Mouse (Mus musculus): Measurements from ENCODE around the gene Slc39a5. TPM values are rescaled to one million over a fixed set of nuclear protein-coding genes. Genes with fewer than 3 reads are reported as not detected.

Slc39a5 gene
- polyA plus RNA-seq, 1 experiment from 2014 or later, result not detected

DNA sequence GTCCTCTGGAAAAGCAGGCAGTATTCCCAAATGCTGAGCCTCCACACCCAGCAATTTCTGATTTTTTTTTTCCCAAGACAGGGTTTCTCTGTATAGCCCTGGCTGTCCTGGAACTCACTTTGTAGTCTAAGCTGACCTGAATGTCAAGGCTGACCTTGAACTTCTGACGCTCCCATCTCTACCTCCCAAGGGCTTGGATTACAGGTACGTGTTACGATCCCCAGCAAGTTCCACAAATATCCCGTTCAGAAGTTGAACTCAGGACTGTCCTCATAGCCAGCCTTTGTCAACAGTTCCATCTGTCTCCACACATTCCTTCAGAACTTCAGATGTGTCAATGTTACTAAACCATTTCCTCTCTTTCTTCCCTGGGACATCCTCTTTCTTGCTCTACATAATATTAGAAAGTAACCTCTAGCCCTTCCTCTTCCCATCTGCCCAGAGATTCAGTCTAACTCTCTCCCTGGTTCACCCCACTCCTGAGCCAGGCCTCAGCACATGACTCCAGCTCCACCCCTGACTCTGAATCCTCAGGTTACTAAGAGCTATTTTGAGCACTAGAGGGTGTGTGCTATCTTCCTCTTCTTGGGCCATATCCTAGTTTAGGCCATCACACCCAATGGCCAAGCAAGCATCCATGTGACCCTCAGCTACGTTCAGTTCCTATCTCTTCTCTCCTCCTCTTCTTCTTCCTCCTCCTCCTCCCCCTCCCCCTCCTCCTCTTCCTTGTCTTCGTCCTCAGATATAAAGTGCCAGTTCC, 27.9 kb downstream of the Slc39a5 start:
- DNase-seq (ENCODE audit: low spot score) (no peak), ATAC-seq (ENCODE audit: low FRiP score) (no peak)
- Histone ChIP-seq H3K4me2 (replicated peaks) (no peak overlapping the region), H3K4me3 (replicated peaks; ENCODE audit: low read length) (no peak overlapping the region), H3K9ac (no peak overlapping the region), H3K4me1 (replicated peaks; ENCODE audit: control insufficient read depth, insufficient read depth, low read length) (peaks cover 18% of the 10 kb centered on the region), H3K9me3 (ENCODE audit: control insufficient read depth, low read length) (no peaks in the 10 kb centered on the region), H3K36me3 (replicated peaks; ENCODE audit: control insufficient read depth, insufficient read depth) (peaks cover under 1% of the 10 kb centered on the region; the same call in 1 of the 2 replicates), H3K27ac (no peak overlapping the region), H3K27me3 (ENCODE audit: control insufficient read depth, insufficient read depth, low read length) (no peaks in the 10 kb centered on the region)
- WGBS, result 85% methylated on average over 6 of the region's 6 CpGs

DNA sequence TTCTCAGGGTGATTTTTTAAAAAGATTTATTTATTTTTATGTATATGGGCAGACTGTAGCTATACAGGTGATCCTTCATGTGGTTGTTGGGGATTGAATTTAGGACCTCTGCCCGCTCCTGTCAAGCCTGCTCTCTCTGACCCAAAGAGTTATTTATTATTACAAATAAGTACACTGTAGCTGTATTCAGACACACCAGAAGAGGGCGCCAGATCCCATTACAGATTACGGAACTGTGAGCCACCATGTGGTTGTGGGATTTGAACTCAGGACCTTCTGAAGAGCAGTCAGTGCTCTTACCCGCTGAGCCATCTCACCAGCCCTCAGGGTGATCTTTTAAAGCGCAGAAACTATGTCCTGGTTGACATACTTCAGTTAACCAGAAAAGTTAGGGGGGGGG, 28.9 kb downstream of the Slc39a5 start:
- Histone ChIP-seq H3K4me3 (replicated peaks; ENCODE audit: low read length) (no peak overlapping the region), H3K9me3 (ENCODE audit: control insufficient read depth, low read length) (no peaks in the 10 kb centered on the region), H3K9ac (no peak overlapping the region), H3K27me3 (ENCODE audit: control insufficient read depth, insufficient read depth, low read length) (no peaks in the 10 kb centered on the region), H3K4me2 (replicated peaks) (no peak overlapping the region), H3K27ac (no peak overlapping the region), H3K36me3 (replicated peaks; ENCODE audit: control insufficient read depth, insufficient read depth) (no peaks in the 10 kb centered on the region), H3K4me1 (replicated peaks; ENCODE audit: control insufficient read depth, insufficient read depth, low read length) (peaks cover 22% of the 10 kb centered on the region)
- no peak for ATAC-seq (ENCODE audit: low FRiP score)
- no peak for DNase-seq (ENCODE audit: low spot score)
- 82% methylated on average over 5 of the region's 5 CpGs for WGBS

DNA sequence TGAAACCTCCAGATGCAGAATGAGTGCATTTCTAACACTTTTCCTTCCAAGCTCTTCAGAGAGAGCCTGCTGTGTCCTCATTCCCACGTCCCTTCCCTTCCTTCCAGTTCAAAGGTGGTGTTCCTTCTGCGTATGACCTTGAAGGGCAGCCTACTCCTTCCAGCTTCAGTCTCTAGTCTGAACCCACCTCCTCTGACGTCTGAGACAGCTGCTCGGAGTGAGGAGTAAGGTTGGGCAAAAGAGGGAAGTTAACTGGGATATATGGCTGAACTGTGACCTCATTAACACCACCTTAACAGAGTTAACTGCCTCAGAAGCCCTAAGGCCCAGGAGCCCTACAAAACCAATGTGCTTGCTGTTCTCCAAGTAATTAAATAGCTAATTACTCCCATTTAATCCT, 30.4 kb downstream of the Slc39a5 start:
- peaks cover 15% of the 10 kb centered on the region for H3K4me1 ChIP-seq (replicated peaks; ENCODE audit: control insufficient read depth, insufficient read depth, low read length)
- no peak overlapping the region for H3K4me2 ChIP-seq (replicated peaks)
- 62% methylated on average over 4 of the region's 4 CpGs for whole genome bisulfite sequencing
- ATAC-seq (ENCODE audit: low FRiP score) (no peak), DNase-seq (ENCODE audit: low spot score) (no peak)
- no peak overlapping the region for H3K4me3 ChIP-seq (replicated peaks; ENCODE audit: low read length)
- H3K27me3 ChIP-seq (ENCODE audit: control insufficient read depth, insufficient read depth, low read length), result no peaks in the 10 kb centered on the region
- no peak overlapping the region for H3K27ac ChIP-seq
- H3K9me3 ChIP-seq (ENCODE audit: control insufficient read depth, low read length), result no peaks in the 10 kb centered on the region
- H3K9ac ChIP-seq, result no peak overlapping the region
- 0 out of 2 replicates have a peak, but pooled peaks cover 4% of the 10 kb centered on the region for H3K36me3 ChIP-seq (replicated peaks; ENCODE audit: control insufficient read depth, insufficient read depth)

DNA sequence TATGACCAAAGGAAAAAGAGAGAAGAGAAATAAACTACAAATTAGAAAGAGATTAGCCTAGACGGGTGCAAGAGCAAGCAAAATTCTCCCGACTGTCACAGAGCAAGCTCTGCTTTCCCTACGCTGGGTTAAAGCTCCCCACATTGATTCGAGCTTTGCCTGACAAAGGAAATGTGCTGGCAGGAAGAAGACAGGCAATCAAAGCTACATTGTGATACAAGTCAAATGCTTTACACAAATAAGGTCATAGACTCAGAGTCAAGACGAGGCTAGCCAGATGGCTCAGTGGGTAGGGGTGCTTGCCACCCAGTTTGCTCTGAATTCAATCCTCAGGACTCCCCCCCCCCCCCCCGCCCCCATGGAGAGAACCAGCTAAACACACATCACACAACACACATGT, 31.0 kb downstream of the Slc39a5 start:
- H3K4me3 ChIP-seq (replicated peaks; ENCODE audit: low read length), result no peak overlapping the region
- H3K9ac ChIP-seq, result no peak overlapping the region
- peaks cover 8% of the 10 kb centered on the region; the same call in 1 of the 2 replicates for H3K36me3 ChIP-seq (replicated peaks; ENCODE audit: control insufficient read depth, insufficient read depth)
- ATAC-seq (ENCODE audit: low FRiP score), result no peak
- 57% methylated on average over 5 of the region's 6 CpGs for WGBS
- H3K4me2 ChIP-seq (replicated peaks), result no peak overlapping the region
- no peak overlapping the region; the same call in 1 of the 2 replicates for H3K27ac ChIP-seq
- H3K27me3 ChIP-seq (ENCODE audit: control insufficient read depth, insufficient read depth, low read length), result no peaks in the 10 kb centered on the region
- peaks cover 15% of the 10 kb centered on the region for H3K4me1 ChIP-seq (replicated peaks; ENCODE audit: control insufficient read depth, insufficient read depth, low read length)
- no peaks in the 10 kb centered on the region for H3K9me3 ChIP-seq (ENCODE audit: control insufficient read depth, low read length)
- DNase-seq (ENCODE audit: low spot score), result no peak

DNA sequence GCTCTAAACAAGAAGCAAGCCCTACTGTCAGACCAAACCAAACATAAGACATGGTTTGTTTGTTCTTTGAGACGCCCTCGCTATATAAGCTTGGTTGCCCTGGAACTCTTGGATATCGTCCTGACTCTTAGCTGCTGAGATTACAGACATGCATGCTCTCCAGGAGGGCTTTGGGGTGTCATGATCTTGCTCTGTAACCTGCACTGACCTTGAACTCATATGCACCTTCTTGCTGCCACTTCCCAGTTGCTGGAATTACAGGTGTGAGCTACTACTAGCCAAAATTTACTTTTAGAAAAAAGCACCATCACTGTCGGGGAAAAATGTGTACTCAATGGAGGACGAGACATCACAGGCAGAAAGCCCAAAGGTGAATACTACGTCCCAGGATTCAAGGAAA, 31.4 kb downstream of the Slc39a5 start:
- no peaks in the 10 kb centered on the region for H3K27me3 ChIP-seq (ENCODE audit: control insufficient read depth, insufficient read depth, low read length)
- peak overlapping the region; percentile 61 for H3K4me2 ChIP-seq (replicated peaks)
- peak overlapping the region; percentile 68 for H3K4me3 ChIP-seq (replicated peaks; ENCODE audit: low read length)
- DNase-seq (ENCODE audit: low spot score) (no peak), ATAC-seq (ENCODE audit: low FRiP score) (no peak)
- peak overlapping the region; percentile 96 for H3K27ac ChIP-seq
- peaks cover 12% of the 10 kb centered on the region; the same call in 1 of the 2 replicates for H3K36me3 ChIP-seq (replicated peaks; ENCODE audit: control insufficient read depth, insufficient read depth)
- H3K9ac ChIP-seq, result peak overlapping the region; percentile 76
- no peaks in the 10 kb centered on the region for H3K9me3 ChIP-seq (ENCODE audit: control insufficient read depth, low read length)
- 80% methylated on average over 6 of the region's 6 CpGs for WGBS
- peaks cover 15% of the 10 kb centered on the region for H3K4me1 ChIP-seq (replicated peaks; ENCODE audit: control insufficient read depth, insufficient read depth, low read length)

DNA sequence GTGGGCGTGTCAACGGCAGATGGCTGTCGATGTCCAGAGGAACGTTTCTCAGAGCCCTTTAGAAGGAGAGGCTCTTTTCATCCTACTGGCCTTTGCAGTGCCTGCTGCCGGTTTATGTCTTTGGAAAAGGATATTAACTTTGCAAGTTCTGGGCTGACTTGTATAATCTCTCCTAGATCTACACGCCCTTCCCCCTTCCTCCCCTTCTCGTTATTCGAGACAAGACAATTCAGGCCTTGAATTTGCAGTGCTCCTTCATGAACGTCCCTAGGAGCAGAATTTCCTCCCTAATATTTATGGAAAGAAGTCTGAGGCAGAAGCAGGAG, 31.8 kb downstream of the Slc39a5 start:
- Histone ChIP-seq H3K4me1 (replicated peaks; ENCODE audit: control insufficient read depth, insufficient read depth, low read length) (peaks cover 15% of the 10 kb centered on the region), H3K36me3 (replicated peaks; ENCODE audit: control insufficient read depth, insufficient read depth) (peaks cover 17% of the 10 kb centered on the region), H3K9ac (peak overlapping the region; percentile 76), H3K4me3 (replicated peaks; ENCODE audit: low read length) (peak overlapping the region; percentile 68), H3K27ac (peak overlapping the region; percentile 96), H3K27me3 (ENCODE audit: control insufficient read depth, insufficient read depth, low read length) (no peaks in the 10 kb centered on the region), H3K9me3 (ENCODE audit: control insufficient read depth, low read length) (no peaks in the 10 kb centered on the region), H3K4me2 (replicated peaks) (peak overlapping the region; percentile 61)
- whole genome bisulfite sequencing, result 2% methylated on average over 9 of the region's 9 CpGs
- DNase-seq (ENCODE audit: low spot score) (no peak), ATAC-seq (ENCODE audit: low FRiP score) (no peak)

DNA sequence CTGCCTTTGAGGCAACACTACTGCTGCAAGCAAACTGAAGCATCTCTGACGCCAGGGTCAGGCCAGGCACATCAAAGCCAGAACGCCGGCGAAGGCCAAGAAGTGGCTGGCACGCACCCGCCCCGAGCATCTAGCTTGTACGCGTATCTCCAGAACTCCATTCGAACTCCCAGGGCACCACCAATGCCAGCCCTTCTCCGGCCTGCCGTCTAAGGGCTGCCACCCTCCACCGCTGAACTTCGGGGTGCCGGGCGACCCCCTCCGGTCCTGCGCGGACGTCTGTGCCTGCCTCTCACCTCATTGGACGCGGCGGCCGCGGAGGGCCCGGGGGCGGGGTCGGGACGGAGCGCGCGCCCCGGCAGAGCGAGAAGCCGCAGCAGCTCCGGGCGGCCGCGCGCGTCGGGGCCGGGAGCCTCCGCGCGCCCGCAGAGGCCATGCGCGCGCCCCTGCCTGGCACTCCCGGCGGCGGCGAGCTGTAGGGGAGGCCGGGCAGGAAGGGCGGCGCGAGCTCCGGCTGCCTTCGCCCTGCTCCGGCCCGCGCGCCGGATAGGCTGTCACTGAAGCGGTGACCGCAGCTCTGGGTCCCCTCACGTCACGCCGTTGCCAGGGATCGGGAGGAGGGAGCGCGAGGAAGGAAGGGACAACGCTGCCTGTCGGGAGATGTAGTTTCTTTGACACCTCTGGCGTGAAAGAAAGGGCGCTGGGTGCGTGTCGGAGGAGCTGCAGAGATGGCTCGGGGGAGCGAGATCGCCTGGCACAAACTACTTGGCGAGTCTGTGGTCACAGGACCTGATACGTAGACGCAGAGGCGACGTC, 32.4 kb downstream of the Slc39a5 start, which contains the start of gene Coq10a:
Coq10a (minus strand) TSS at position 596 of the 816 bp plus-strand sequence.
- H3K27ac ChIP-seq, result peak within 1 kb of the TSS; percentile 96
- ATAC-seq (ENCODE audit: low FRiP score) (peak; percentile 94), DNase-seq (ENCODE audit: low spot score) (peak; percentile 88)
- no peaks in the 10 kb centered on the region for H3K9me3 ChIP-seq (ENCODE audit: control insufficient read depth, low read length)
- no peaks in the 10 kb centered on the region for H3K27me3 ChIP-seq (ENCODE audit: control insufficient read depth, insufficient read depth, low read length)
- 0% methylated on average over 75 of the region's 87 CpGs for WGBS
- H3K4me1 ChIP-seq (replicated peaks; ENCODE audit: control insufficient read depth, insufficient read depth, low read length), result peaks cover 15% of the 10 kb centered on the region
- peak within 1 kb of the TSS; percentile 61 for H3K4me2 ChIP-seq (replicated peaks)
- H3K36me3 ChIP-seq (replicated peaks; ENCODE audit: control insufficient read depth, insufficient read depth), result peaks cover 21% of the 10 kb centered on the region
- peak within 1 kb of the TSS; percentile 76 for H3K9ac ChIP-seq
- H3K4me3 ChIP-seq (replicated peaks; ENCODE audit: low read length), result peak within 1 kb of the TSS; percentile 68

DNA sequence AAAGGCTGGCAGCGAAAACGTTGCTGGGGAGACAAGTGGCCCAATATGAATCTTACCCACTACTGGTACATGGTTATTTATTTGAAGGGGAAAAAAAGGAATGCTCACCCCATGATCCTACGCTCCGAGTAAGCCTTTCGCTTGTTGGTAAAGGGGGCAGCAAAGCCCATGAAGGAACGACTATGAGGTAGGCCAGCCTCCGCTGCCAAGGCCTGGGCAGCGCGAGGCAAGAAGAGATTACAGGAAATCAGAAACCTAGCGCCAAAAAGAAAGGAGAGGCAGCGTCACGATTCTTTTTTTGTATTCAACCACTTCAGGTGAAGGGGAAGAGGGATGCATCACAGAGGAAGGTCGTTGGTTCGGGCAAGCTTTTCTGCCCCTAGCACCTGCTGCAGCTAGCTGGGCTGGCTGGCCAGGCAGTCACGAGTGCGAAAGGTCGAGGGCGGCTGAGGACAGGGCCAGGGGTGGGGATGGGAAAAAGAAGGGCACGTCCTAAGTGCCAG, 33.1 kb downstream of the Slc39a5 start:
- Histone ChIP-seq H3K36me3 (replicated peaks; ENCODE audit: control insufficient read depth, insufficient read depth) (peaks cover 28% of the 10 kb centered on the region), H3K9me3 (ENCODE audit: control insufficient read depth, low read length) (no peaks in the 10 kb centered on the region), H3K27me3 (ENCODE audit: control insufficient read depth, insufficient read depth, low read length) (no peaks in the 10 kb centered on the region), H3K4me3 (replicated peaks; ENCODE audit: low read length) (peak overlapping the region; percentile 68), H3K27ac (peak overlapping the region; percentile 96), H3K4me2 (replicated peaks) (peak overlapping the region; percentile 61), H3K4me1 (replicated peaks; ENCODE audit: control insufficient read depth, insufficient read depth, low read length) (peaks cover 15% of the 10 kb centered on the region), H3K9ac (peak overlapping the region; percentile 76)
- WGBS, result 16% methylated on average over 19 of the region's 19 CpGs
- DNase-seq (ENCODE audit: low spot score) (peak; percentile 31), ATAC-seq (ENCODE audit: low FRiP score) (no peak)

DNA sequence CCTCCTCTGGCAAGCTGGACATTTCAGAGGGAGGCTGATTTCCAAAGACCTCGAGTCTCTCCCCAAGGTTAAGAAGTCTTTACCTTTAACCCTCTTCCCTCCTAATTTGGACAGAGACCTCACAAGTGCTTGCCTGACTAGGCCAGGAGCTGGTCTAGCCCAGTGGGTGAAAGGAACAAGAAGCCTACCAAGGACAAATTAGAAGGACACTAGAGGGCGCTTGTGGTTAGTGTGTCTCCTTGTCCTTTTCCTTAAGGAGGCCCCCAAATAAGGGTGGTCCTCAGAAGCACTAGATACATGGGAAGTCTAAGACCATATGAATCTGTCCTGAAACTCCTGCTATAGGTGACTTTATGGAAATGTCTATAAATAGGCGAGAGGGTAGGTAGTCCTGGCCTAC, 38.5 kb downstream of the Slc39a5 start:
- Histone ChIP-seq H3K27me3 (ENCODE audit: control insufficient read depth, insufficient read depth, low read length) (no peaks in the 10 kb centered on the region), H3K9ac (no peak overlapping the region), H3K9me3 (ENCODE audit: control insufficient read depth, low read length) (no peaks in the 10 kb centered on the region), H3K4me1 (replicated peaks; ENCODE audit: control insufficient read depth, insufficient read depth, low read length) (peaks cover 4% of the 10 kb centered on the region), H3K4me2 (replicated peaks) (no peak overlapping the region), H3K36me3 (replicated peaks; ENCODE audit: control insufficient read depth, insufficient read depth) (peaks cover 81% of the 10 kb centered on the region), H3K4me3 (replicated peaks; ENCODE audit: low read length) (no peak overlapping the region), H3K27ac (no peak overlapping the region)
- 52% methylated on average over 3 of the region's 3 CpGs for WGBS
- DNase-seq (ENCODE audit: low spot score) (peak; percentile 74), ATAC-seq (ENCODE audit: low FRiP score) (no peak)

All from hindbrain, embryonic 14.5 days (tissue).